Mouse (Mus musculus): ENCODE data around the gene Srebf1. TPM values are rescaled to one million over a fixed set of nuclear protein-coding genes. Genes with fewer than 3 reads are reported as not detected.

Srebf1 gene
- 192 TPM for polyA plus RNA-seq (2012; fragmentation: generic; extraction: Trizol)

DNA sequence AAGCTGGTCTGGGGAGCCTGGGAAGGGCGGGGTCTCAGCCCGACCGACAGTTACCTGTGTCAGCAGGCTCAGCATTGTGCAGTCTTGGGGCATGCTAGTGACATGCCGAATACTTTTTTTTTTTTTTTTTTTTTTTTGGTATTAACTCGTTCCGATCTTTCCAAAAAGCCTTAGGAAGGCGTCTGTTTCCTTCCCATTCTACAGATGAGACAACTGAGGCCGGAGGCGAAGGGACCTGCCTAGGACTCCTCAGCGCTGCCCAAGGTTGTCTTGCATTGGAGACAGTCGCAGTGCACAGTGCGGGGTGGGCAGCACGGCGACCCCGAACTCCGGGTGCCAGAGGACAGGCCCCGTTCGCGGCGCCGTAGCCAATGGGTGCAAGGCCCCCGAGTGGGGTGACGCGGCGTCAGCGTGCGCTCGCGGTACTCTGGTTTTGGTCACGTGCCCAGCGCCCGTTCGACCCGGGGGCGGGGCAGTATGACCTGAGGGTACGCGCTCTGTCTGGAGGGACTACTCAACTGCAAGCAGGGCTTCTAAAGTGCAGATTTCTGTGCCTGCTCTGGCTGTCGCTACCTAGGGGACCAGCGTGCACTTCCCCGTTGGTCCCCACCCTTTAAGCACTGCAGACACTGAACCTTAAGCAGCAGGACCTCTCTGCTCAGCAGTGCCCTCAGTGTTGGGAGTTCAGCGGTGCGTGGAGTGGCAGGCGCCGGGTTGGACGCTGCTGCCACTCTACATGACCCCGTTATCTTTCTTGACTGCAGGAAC, at the start of gene Srebf1:
TSS of gene Srebf1 (minus strand) at position 113 of the 768 bp plus-strand sequence.
- Histone ChIP-seq H3K27me3 (ENCODE audit: control insufficient read depth, insufficient read depth, insufficient read length) (no peaks in the 10 kb centered on the region), H3ac (ENCODE audit: control insufficient read depth, insufficient read length) (peak within 1 kb of the TSS; percentile 4), H3K4me2 (ENCODE audit: low read depth) (peak within 1 kb of the TSS; percentile 93), H3K4me3 (peak within 1 kb of the TSS; percentile 71), H3K79me2 (ENCODE audit: control insufficient read depth, insufficient read depth) (peaks cover 26% of the 10 kb centered on the region), H3K36me3 (ENCODE audit: control insufficient read depth, insufficient read depth) (peaks cover 4% of the 10 kb centered on the region)
- TF ChIP-seq CEBPB (IDR thresholded peaks at IDR 0.05; ENCODE audit: insufficient read depth, poor library complexity, severe bottlenecking) (no peak), POLR2AphosphoS2 (IDR thresholded peaks at IDR 0.05; ENCODE audit: insufficient read length, low read depth) (peak; percentile 60), TCF12 (IDR thresholded peaks at IDR 0.05; ENCODE audit: insufficient read depth, poor library complexity, severe bottlenecking) (no peak), TCF3 (IDR thresholded peaks at IDR 0.05; ENCODE audit: insufficient read length, low read depth) (no peak), SRF (IDR thresholded peaks at IDR 0.05; ENCODE audit: control insufficient read depth, insufficient read length, low read depth) (peak; percentile 25), MYOD1 (IDR thresholded peaks at IDR 0.05; ENCODE audit: control insufficient read depth in 1 of 3, insufficient read length in 2 of 3, low read depth in 2 of 3) (peak in 1 of 3 experiments; percentile 4), USF1 (IDR thresholded peaks at IDR 0.05; ENCODE audit: low read depth) (peak; percentile 91), REST (IDR thresholded peaks at IDR 0.05; ENCODE audit: insufficient read depth, insufficient read length) (no peak), MAX (IDR thresholded peaks at IDR 0.05; ENCODE audit: low read depth) (no peak), POLR2A (IDR thresholded peaks at IDR 0.05; ENCODE audit: insufficient read length, low read depth) (peak; percentile 73), E2F4 (IDR thresholded peaks at IDR 0.05; ENCODE audit: insufficient read depth) (no peak), MYOG (IDR thresholded peaks at IDR 0.05; ENCODE audit: control insufficient read depth in 1 of 3, insufficient read depth in 1 of 3, insufficient read length in 2 of 3, low read depth in 2 of 3) (no peak)

DNA sequence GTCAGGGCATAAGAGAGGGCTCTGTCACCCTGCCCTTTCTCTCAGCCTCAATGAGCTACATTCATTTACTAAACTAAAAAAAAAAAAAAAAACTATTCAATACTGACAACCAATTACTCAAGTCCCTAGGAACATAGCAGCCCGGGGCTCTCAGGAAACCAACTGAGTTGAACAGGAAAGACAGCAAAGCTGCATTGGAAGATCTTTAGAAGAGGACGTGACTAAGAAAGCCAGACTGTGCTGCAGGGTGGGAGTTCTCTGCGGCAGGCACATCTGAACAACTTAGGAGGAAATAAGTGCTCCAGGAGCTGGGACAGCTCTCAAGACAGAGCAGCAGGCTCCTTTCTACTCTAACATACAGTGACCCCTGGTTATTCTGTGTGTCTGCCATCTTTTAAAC, 46.2 kb upstream of the Srebf1 start:
- H3ac ChIP-seq (ENCODE audit: control insufficient read depth, insufficient read length): no peak overlapping the region
- no peak overlapping the region for H3K4me2 ChIP-seq (ENCODE audit: low read depth)
- no peaks in the 10 kb centered on the region for H3K79me2 ChIP-seq (ENCODE audit: control insufficient read depth, insufficient read depth)
- no peak overlapping the region for H3K4me3 ChIP-seq
- TF ChIP-seq CEBPB (IDR thresholded peaks at IDR 0.05; ENCODE audit: insufficient read depth, poor library complexity, severe bottlenecking): no peak
- no peak for TF ChIP-seq TCF12 (IDR thresholded peaks at IDR 0.05; ENCODE audit: insufficient read depth, poor library complexity, severe bottlenecking)
- TF ChIP-seq POLR2AphosphoS2 (IDR thresholded peaks at IDR 0.05; ENCODE audit: insufficient read length, low read depth): no peak
- TF ChIP-seq USF1 (IDR thresholded peaks at IDR 0.05; ENCODE audit: low read depth): no peak
- TF ChIP-seq MYOG (IDR thresholded peaks at IDR 0.05; ENCODE audit: control insufficient read depth in 1 of 3, insufficient read depth in 1 of 3, insufficient read length in 2 of 3, low read depth in 2 of 3): no peak
- TF ChIP-seq REST (IDR thresholded peaks at IDR 0.05; ENCODE audit: insufficient read depth, insufficient read length): no peak
- no peak for TF ChIP-seq MYOD1 (IDR thresholded peaks at IDR 0.05; ENCODE audit: control insufficient read depth in 1 of 3, insufficient read length in 2 of 3, low read depth in 2 of 3)
- TF ChIP-seq POLR2A (IDR thresholded peaks at IDR 0.05; ENCODE audit: insufficient read length, low read depth): no peak
- H3K27me3 ChIP-seq (ENCODE audit: control insufficient read depth, insufficient read depth, insufficient read length): no peaks in the 10 kb centered on the region
- peaks cover 3% of the 10 kb centered on the region for H3K36me3 ChIP-seq (ENCODE audit: control insufficient read depth, insufficient read depth)

DNA sequence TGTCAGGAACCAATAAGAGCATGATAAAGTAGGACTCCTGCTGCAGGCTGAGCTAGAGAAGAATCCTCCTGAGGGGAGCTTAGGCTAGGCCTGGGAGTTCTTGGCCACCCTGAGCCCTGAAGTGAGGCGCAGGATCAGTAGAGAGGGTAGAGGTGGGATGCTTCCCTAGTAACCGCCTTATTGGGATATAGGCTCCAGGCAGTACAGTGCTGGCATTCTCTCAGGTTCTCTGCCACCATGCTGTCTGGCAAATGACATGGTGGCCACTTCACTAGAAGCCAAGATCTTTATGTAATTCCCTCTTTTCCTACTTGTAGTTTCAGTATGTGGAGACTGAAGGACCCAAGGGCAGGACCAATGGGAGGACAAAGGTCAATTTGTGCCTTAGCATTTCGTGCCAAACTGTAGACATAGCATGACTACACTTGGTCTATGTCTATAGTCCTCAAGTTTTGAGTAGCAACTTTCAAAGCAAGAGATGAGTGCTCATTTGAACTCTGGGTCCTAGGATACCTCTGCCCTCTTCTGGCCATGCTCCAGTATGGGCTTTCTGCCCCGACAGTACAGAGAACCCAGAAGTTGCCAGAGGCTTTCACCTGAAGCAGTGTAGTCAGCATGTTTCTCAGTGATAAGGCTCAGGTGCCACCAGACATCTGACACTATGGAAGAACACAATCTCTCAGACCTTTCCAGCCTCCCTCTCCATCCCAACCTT, 43.0 kb upstream of the Srebf1 start:
- H3K79me2 ChIP-seq (ENCODE audit: control insufficient read depth, insufficient read depth): no peaks in the 10 kb centered on the region
- peaks cover 3% of the 10 kb centered on the region for H3K36me3 ChIP-seq (ENCODE audit: control insufficient read depth, insufficient read depth)
- TF ChIP-seq TCF3 (IDR thresholded peaks at IDR 0.05; ENCODE audit: insufficient read length, low read depth) (no peak), MYOD1 (IDR thresholded peaks at IDR 0.05; ENCODE audit: control insufficient read depth in 1 of 3, insufficient read length in 2 of 3, low read depth in 2 of 3) (no peak), MAX (IDR thresholded peaks at IDR 0.05; ENCODE audit: low read depth) (no peak), POLR2A (IDR thresholded peaks at IDR 0.05; ENCODE audit: insufficient read length, low read depth) (no peak), REST (IDR thresholded peaks at IDR 0.05; ENCODE audit: insufficient read depth, insufficient read length) (no peak)
- H3K4me2 ChIP-seq (ENCODE audit: low read depth): no peak overlapping the region
- H3K27me3 ChIP-seq (ENCODE audit: control insufficient read depth, insufficient read depth, insufficient read length): no peaks in the 10 kb centered on the region
- H3ac ChIP-seq (ENCODE audit: control insufficient read depth, insufficient read length): no peak overlapping the region
- H3K4me3 ChIP-seq: no peak overlapping the region

DNA sequence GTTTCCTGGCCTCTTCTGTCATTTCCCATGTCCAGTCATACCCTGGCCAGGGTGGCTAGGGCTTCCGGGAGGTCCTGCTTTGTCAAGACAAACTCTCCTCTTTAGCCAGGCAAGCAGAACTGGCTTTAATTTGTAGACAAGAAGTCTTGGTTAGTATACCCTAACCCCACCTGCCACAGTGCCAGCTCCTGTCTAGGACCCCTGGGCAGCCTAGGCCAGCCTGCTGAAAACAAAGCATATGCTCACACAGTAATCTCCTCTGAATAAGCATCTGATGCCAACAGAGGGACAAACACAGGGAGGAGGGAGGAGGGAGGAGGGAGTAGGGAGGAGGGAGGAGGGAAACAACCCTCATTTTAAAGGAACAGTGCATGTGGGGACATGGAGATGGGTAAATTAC, 42.3 kb upstream of the Srebf1 start:
- Histone ChIP-seq H3K4me2 (ENCODE audit: low read depth) (no peak overlapping the region), H3K4me3 (no peak overlapping the region), H3K79me2 (ENCODE audit: control insufficient read depth, insufficient read depth) (no peaks in the 10 kb centered on the region), H3ac (ENCODE audit: control insufficient read depth, insufficient read length) (no peak overlapping the region), H3K36me3 (ENCODE audit: control insufficient read depth, insufficient read depth) (peaks cover 3% of the 10 kb centered on the region), H3K27me3 (ENCODE audit: control insufficient read depth, insufficient read depth, insufficient read length) (no peaks in the 10 kb centered on the region)
- TF ChIP-seq SRF (IDR thresholded peaks at IDR 0.05; ENCODE audit: control insufficient read depth, insufficient read length, low read depth): no peak
- TF ChIP-seq REST (IDR thresholded peaks at IDR 0.05; ENCODE audit: insufficient read depth, insufficient read length): no peak
- TF ChIP-seq E2F4 (IDR thresholded peaks at IDR 0.05; ENCODE audit: insufficient read depth): no peak
- TF ChIP-seq MAX (IDR thresholded peaks at IDR 0.05; ENCODE audit: low read depth): no peak
- no peak for TF ChIP-seq USF1 (IDR thresholded peaks at IDR 0.05; ENCODE audit: low read depth)
- no peak for TF ChIP-seq MYOG (IDR thresholded peaks at IDR 0.05; ENCODE audit: control insufficient read depth in 1 of 3, insufficient read depth in 1 of 3, insufficient read length in 2 of 3, low read depth in 2 of 3)
- no peak for TF ChIP-seq MYOD1 (IDR thresholded peaks at IDR 0.05; ENCODE audit: control insufficient read depth in 1 of 3, insufficient read length in 2 of 3, low read depth in 2 of 3)
- TF ChIP-seq POLR2AphosphoS2 (IDR thresholded peaks at IDR 0.05; ENCODE audit: insufficient read length, low read depth): no peak
- TF ChIP-seq TCF3 (IDR thresholded peaks at IDR 0.05; ENCODE audit: insufficient read length, low read depth): no peak
- no peak for TF ChIP-seq CEBPB (IDR thresholded peaks at IDR 0.05; ENCODE audit: insufficient read depth, poor library complexity, severe bottlenecking)
- no peak for TF ChIP-seq POLR2A (IDR thresholded peaks at IDR 0.05; ENCODE audit: insufficient read length, low read depth)
- TF ChIP-seq TCF12 (IDR thresholded peaks at IDR 0.05; ENCODE audit: insufficient read depth, poor library complexity, severe bottlenecking): no peak
